Mouse (Mus musculus): Measurements from ENCODE around the gene Gm10197.

DNA sequence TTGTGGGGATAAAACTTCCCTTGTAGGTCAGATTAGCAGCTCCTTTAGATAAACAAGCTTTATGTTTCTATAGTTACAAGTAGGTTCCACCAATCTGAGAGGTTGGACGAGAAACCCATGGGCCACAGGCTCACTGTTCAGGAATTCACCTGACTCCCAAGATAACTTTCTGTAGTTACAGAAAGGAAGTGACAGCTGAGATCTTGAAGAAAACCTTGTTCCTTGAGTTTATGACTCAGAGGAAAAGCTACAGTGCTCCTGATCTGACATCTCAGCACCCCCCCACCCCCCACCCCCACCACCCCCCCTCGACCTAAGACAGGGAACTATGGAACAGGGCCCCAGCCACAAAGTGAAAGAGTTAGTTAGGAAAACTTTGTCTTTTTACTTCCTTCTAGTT is 34.2 kb upstream of the Gm10197 start:
- TF ChIP-seq POLR2A (IDR thresholded peaks at IDR 0.05; ENCODE audit: control insufficient read depth, low read depth, low read length) (no peak), CTCF (IDR thresholded peaks at IDR 0.05; ENCODE audit: control insufficient read depth, insufficient read depth, insufficient replicate concordance, low read depth, low read length) (no peak)

Measured in testis, adult 2 months (tissue).